Mouse (Mus musculus): ENCODE data around the gene Unc79.

GRCm38 (mm10) chr12:102947826-102948225 lies 833 bp upstream of the Unc79 start:
- TF ChIP-seq EP300 (optimal IDR thresholded peaks at IDR 0.05) (no peak), CTCF (IDR thresholded peaks at IDR 0.05; ENCODE audit: low read depth) (no peak)
